9 mouse cellular contexts compared by ENCODE assay signal in genomic region chr17:80008847-80009246, GRCm38 (mm10). TPM values are rescaled to one million over a fixed set of nuclear protein-coding genes. Genes with fewer than 3 reads are reported as not detected.
DNase-seq lines count a peak whose midpoint lies in the region; ATAC-seq lines count a peak whose summit lies in the region.
"Had no signal": no experiment of that assay in that cellular context is flagged by ENCODE, and none has a peak within 500 bp of the region (broad histone marks: within the 10 kb centered on the region; RNA-seq: fewer than 3 reads in every experiment).

No protein-coding gene starts in this region.

- peak overlapping the region; percentile 86 for H3K27ac ChIP-seq in heart, embryonic 16.5 days (ENCODE audit: low read length)
- peak overlapping the region; percentile 43; the same call in 1 of the 2 replicates for H3K27ac ChIP-seq in midbrain, embryonic 16.5 days (ENCODE audit: low read length)

- peak; percentile 80 for ATAC-seq in heart, embryonic 16.5 days (replicated peaks; ENCODE audit: extremely low read depth, insufficient read depth, low FRiP score)
- ATAC-seq in midbrain, embryonic 16.5 days: peak; percentile 64

- peak; percentile 54 for DNase-seq in embryo, embryonic 10 days (ENCODE audit: low spot score)
- no peak for DNase-seq in embryo, embryonic 9.5 days (ENCODE audit: extremely low spot score)
- peak; percentile 19 for DNase-seq in urinary bladder, postnatal 25 days (ENCODE audit: low spot score)
- no peak for DNase-seq in urinary bladder, adult 2 months (ENCODE audit: low spot score)
- DNase-seq in layer of hippocampus, postnatal 10 days (ENCODE audit: low spot score in 2 of 2): peak; percentile 29 to 51
- no peak for DNase-seq in thymus, postnatal 14 days

- no peaks in the 10 kb centered on the region for H3K36me3 ChIP-seq in heart, embryonic 16.5 days (ENCODE audit: control insufficient read depth, insufficient read depth)
- H3K36me3 ChIP-seq in midbrain, embryonic 16.5 days (ENCODE audit: control insufficient read depth, insufficient read depth, low read length): no peaks in the 10 kb centered on the region

- 6% methylated on average over 5 of the region's 5 CpGs for WGBS in heart, embryonic 16.5 days
- WGBS in midbrain, embryonic 16.5 days: 29% methylated on average over 5 of the region's 5 CpGs

- 0 out of 2 replicates have a peak, but pooled peaks cover 3% of the 10 kb centered on the region for H3K27me3 ChIP-seq in heart, embryonic 16.5 days (ENCODE audit: control insufficient read depth, insufficient read depth, low read length)
- H3K27me3 ChIP-seq in midbrain, embryonic 16.5 days (ENCODE audit: control insufficient read depth, insufficient read depth, low read depth, low read length): no peaks in the 10 kb centered on the region
- H3K27me3 ChIP-seq: CH12.LX had no signal

- no peak overlapping the region for H3K4me3 ChIP-seq in heart, embryonic 16.5 days (ENCODE audit: low read length)
- no peak overlapping the region for H3K4me3 ChIP-seq in midbrain, embryonic 16.5 days (ENCODE audit: low read depth, low read length)

- H3K4me1 ChIP-seq in heart, embryonic 16.5 days (ENCODE audit: control insufficient read depth, insufficient read depth, low read length): peaks cover 20% of the 10 kb centered on the region
- H3K4me1 ChIP-seq in midbrain, embryonic 16.5 days (ENCODE audit: control insufficient read depth, insufficient read depth, low read length): peaks cover 12% of the 10 kb centered on the region

- no peaks in the 10 kb centered on the region for H3K9me3 ChIP-seq in heart, embryonic 16.5 days (replicated peaks; ENCODE audit: control insufficient read depth, low read length)
- H3K9me3 ChIP-seq in midbrain, embryonic 16.5 days (replicated peaks; ENCODE audit: control insufficient read depth, low read length, poor library complexity, severe bottlenecking): no peaks in the 10 kb centered on the region

- H3K4me2 ChIP-seq in heart, embryonic 16.5 days (ENCODE audit: low read depth, low read length): peak overlapping the region; percentile 37; the same call in 1 of the 2 replicates
- H3K4me2 ChIP-seq in midbrain, embryonic 16.5 days (ENCODE audit: low read length): no peak overlapping the region

- H3K9ac ChIP-seq in heart, embryonic 16.5 days (ENCODE audit: low read length): peak overlapping the region; percentile 55
- no peak overlapping the region for H3K9ac ChIP-seq in midbrain, embryonic 16.5 days (ENCODE audit: low read depth, low read length)

RNA-seq across cellular contexts. Expression of gene Hnrnpll, which starts 53.3 kb away (rescaled TPM):
- polyA plus RNA-seq in urinary bladder, adult 2 months (2012; rRNA removed): 34.7 and 39.7 TPM in 2 replicates
- 38.7 and 44.4 TPM in 2 replicates for polyA plus RNA-seq in heart, embryonic 16.5 days (2015; fragmentation: Nextera tagmentation; extraction: Ambion mirVana)
- 10 to 100 TPM; 68.6 to 74.6 TPM for total RNA-seq in layer of hippocampus, postnatal 10 days (2021)
- 53.9 and 59.2 TPM in 2 replicates for polyA plus RNA-seq in midbrain, embryonic 16.5 days (2015; fragmentation: Nextera tagmentation; extraction: Ambion mirVana)

Comparison
In these comparisons a context has a peak if more than half of its experiments do, and no peak if none do; other contexts are left out.
1. DNase-seq: peak in embryo, embryonic 10 days (single experiment), urinary bladder, postnatal 25 days (single experiment) and layer of hippocampus, postnatal 10 days (2 of 2); none in embryo, embryonic 9.5 days (single experiment), urinary bladder, adult 2 months (single experiment) and thymus, postnatal 14 days (single experiment).